Mouse (Mus musculus): ENCODE measurements at regions not wholly inside any gene's neighbourhood (a gene's known extent, or its start where the extent isn't known, plus 50 kb on each side); places are given as distances from the start of the nearest gene placed in this dataset.

GRCm38 (mm10) chr10:56782265-56782664 is 405.1 kb downstream of the Gja1 start:
- WGBS: 86% methylated on average over 2 of the region's 2 CpGs
- H3K27me3 ChIP-seq (ENCODE audit: control insufficient read depth, insufficient read depth, low read length): no peaks in the 10 kb centered on the region
- DNase-seq (ENCODE audit: low spot score) (no peak), ATAC-seq (ENCODE audit: insufficient read depth, low read depth) (no peak)
- H3K36me3 ChIP-seq (replicated peaks; ENCODE audit: control insufficient read depth, insufficient read depth, low read length): no peaks in the 10 kb centered on the region
- no peak overlapping the region for H3K4me3 ChIP-seq (ENCODE audit: low read depth, low read length)
- TF ChIP-seq CTCF (IDR thresholded peaks at IDR 0.05; ENCODE audit: low read depth) (no peak), EP300 (IDR thresholded peaks at IDR 0.05; ENCODE audit: low read depth) (no peak)
- H3K9ac ChIP-seq (replicated peaks; ENCODE audit: low read depth, low read length): no peak overlapping the region
- no peaks in the 10 kb centered on the region for H3K4me1 ChIP-seq (ENCODE audit: control insufficient read depth, insufficient read depth)
- H3K4me2 ChIP-seq (ENCODE audit: low read depth, low read length): no peak overlapping the region
- no peaks in the 10 kb centered on the region for H3K9me3 ChIP-seq (replicated peaks; ENCODE audit: control insufficient read depth, low read length)
- no peak overlapping the region for H3K27ac ChIP-seq (ENCODE audit: low read depth)

GRCm38 (mm10) chr10:56783941-56784340 is 406.8 kb downstream of the Gja1 start:
- 76% methylated on average over 4 of the region's 4 CpGs for WGBS
- Histone ChIP-seq H3K36me3 (replicated peaks; ENCODE audit: control insufficient read depth, insufficient read depth, low read length) (no peaks in the 10 kb centered on the region), H3K4me3 (ENCODE audit: low read depth, low read length) (no peak overlapping the region), H3K9ac (replicated peaks; ENCODE audit: low read depth, low read length) (no peak overlapping the region), H3K27me3 (ENCODE audit: control insufficient read depth, insufficient read depth, low read length) (no peaks in the 10 kb centered on the region), H3K27ac (ENCODE audit: low read depth) (no peak overlapping the region), H3K4me2 (ENCODE audit: low read depth, low read length) (no peak overlapping the region), H3K4me1 (ENCODE audit: control insufficient read depth, insufficient read depth) (no peaks in the 10 kb centered on the region), H3K9me3 (replicated peaks; ENCODE audit: control insufficient read depth, low read length) (no peaks in the 10 kb centered on the region)
- TF ChIP-seq CTCF (IDR thresholded peaks at IDR 0.05; ENCODE audit: low read depth) (no peak), EP300 (IDR thresholded peaks at IDR 0.05; ENCODE audit: low read depth) (no peak)
- DNase-seq (ENCODE audit: low spot score): no peak
- no peak for ATAC-seq (ENCODE audit: insufficient read depth, low read depth)

- ATAC-seq (ENCODE audit: insufficient read depth, low read depth): no peak
- TF ChIP-seq CTCF (IDR thresholded peaks at IDR 0.05; ENCODE audit: low read depth): no peak
- TF ChIP-seq EP300 (IDR thresholded peaks at IDR 0.05; ENCODE audit: low read depth): no peak
- Histone ChIP-seq H3K9me3 (replicated peaks; ENCODE audit: control insufficient read depth, low read length) (no peaks in the 10 kb centered on the region), H3K4me2 (ENCODE audit: low read depth, low read length) (no peak overlapping the region), H3K36me3 (replicated peaks; ENCODE audit: control insufficient read depth, insufficient read depth, low read length) (no peaks in the 10 kb centered on the region), H3K4me3 (ENCODE audit: low read depth, low read length) (no peak overlapping the region), H3K4me1 (ENCODE audit: control insufficient read depth, insufficient read depth) (no peaks in the 10 kb centered on the region), H3K27me3 (ENCODE audit: control insufficient read depth, insufficient read depth, low read length) (no peaks in the 10 kb centered on the region), H3K9ac (replicated peaks; ENCODE audit: low read depth, low read length) (no peak overlapping the region), H3K27ac (ENCODE audit: low read depth) (no peak overlapping the region)
- no peak for DNase-seq (ENCODE audit: low spot score)
- WGBS: 80% methylated on average over 4 of the region's 4 CpGs
Observed at GRCm38 (mm10) chr10:56788081-56788480, 411.0 kb downstream of the Gja1 start.

- Histone ChIP-seq H3K27ac (ENCODE audit: low read depth) (no peak overlapping the region), H3K9me3 (replicated peaks; ENCODE audit: control insufficient read depth, low read length) (no peaks in the 10 kb centered on the region), H3K4me1 (ENCODE audit: control insufficient read depth, insufficient read depth) (no peaks in the 10 kb centered on the region), H3K4me3 (ENCODE audit: low read depth, low read length) (no peak overlapping the region), H3K4me2 (ENCODE audit: low read depth, low read length) (no peak overlapping the region), H3K36me3 (replicated peaks; ENCODE audit: control insufficient read depth, insufficient read depth, low read length) (no peaks in the 10 kb centered on the region), H3K27me3 (ENCODE audit: control insufficient read depth, insufficient read depth, low read length) (no peaks in the 10 kb centered on the region), H3K9ac (replicated peaks; ENCODE audit: low read depth, low read length) (no peak overlapping the region)
- ATAC-seq (ENCODE audit: insufficient read depth, low read depth) (no peak), DNase-seq (ENCODE audit: low spot score) (no peak)
- TF ChIP-seq CTCF (IDR thresholded peaks at IDR 0.05; ENCODE audit: low read depth) (no peak), EP300 (IDR thresholded peaks at IDR 0.05; ENCODE audit: low read depth) (no peak)
- WGBS: 65% methylated on average over 8 of the region's 8 CpGs
Observed at GRCm38 (mm10) chr10:56793074-56793473, 415.9 kb downstream of the Gja1 start.

GRCm38 (mm10) chr10:56795396-56795795 is 418.3 kb downstream of the Gja1 start:
- H3K4me2 ChIP-seq (ENCODE audit: low read depth, low read length): no peak overlapping the region
- no peak overlapping the region for H3K4me3 ChIP-seq (ENCODE audit: low read depth, low read length)
- no peaks in the 10 kb centered on the region for H3K27me3 ChIP-seq (ENCODE audit: control insufficient read depth, insufficient read depth, low read length)
- no peak overlapping the region for H3K27ac ChIP-seq (ENCODE audit: low read depth)
- TF ChIP-seq EP300 (IDR thresholded peaks at IDR 0.05; ENCODE audit: low read depth): no peak
- H3K9me3 ChIP-seq (replicated peaks; ENCODE audit: control insufficient read depth, low read length): no peaks in the 10 kb centered on the region
- no peak for ATAC-seq (ENCODE audit: insufficient read depth, low read depth)
- H3K4me1 ChIP-seq (ENCODE audit: control insufficient read depth, insufficient read depth): no peaks in the 10 kb centered on the region
- H3K36me3 ChIP-seq (replicated peaks; ENCODE audit: control insufficient read depth, insufficient read depth, low read length): no peaks in the 10 kb centered on the region
- H3K9ac ChIP-seq (replicated peaks; ENCODE audit: low read depth, low read length): no peak overlapping the region
- WGBS: 60% methylated on average over 3 of the region's 3 CpGs
- no peak for DNase-seq (ENCODE audit: low spot score)

- ATAC-seq (ENCODE audit: insufficient read depth, low read depth): no peak
- 84% methylated on average over 3 of the region's 3 CpGs for WGBS
Observed at GRCm38 (mm10) chr10:56799307-56799706, 422.2 kb downstream of the Gja1 start.

More at GRCm38 (mm10) chr10:56799307-56799706, 422.2 kb downstream of the Gja1 start:
- H3K4me3 ChIP-seq (ENCODE audit: low read depth, low read length): no peak overlapping the region
- H3K4me2 ChIP-seq (ENCODE audit: low read depth, low read length): no peak overlapping the region
- H3K27me3 ChIP-seq (ENCODE audit: control insufficient read depth, insufficient read depth, low read length): no peaks in the 10 kb centered on the region
- H3K27ac ChIP-seq (ENCODE audit: low read depth): no peak overlapping the region
- no peaks in the 10 kb centered on the region for H3K4me1 ChIP-seq (ENCODE audit: control insufficient read depth, insufficient read depth)
- no peak for DNase-seq (ENCODE audit: low spot score)
- H3K9me3 ChIP-seq (replicated peaks; ENCODE audit: control insufficient read depth, low read length): no peaks in the 10 kb centered on the region
- H3K36me3 ChIP-seq (replicated peaks; ENCODE audit: control insufficient read depth, insufficient read depth, low read length): no peaks in the 10 kb centered on the region
- H3K9ac ChIP-seq (replicated peaks; ENCODE audit: low read depth, low read length): no peak overlapping the region
- no peak for TF ChIP-seq EP300 (IDR thresholded peaks at IDR 0.05; ENCODE audit: low read depth)
- no peak for TF ChIP-seq CTCF (IDR thresholded peaks at IDR 0.05; ENCODE audit: low read depth)
